Mouse (Mus musculus) spleen, adult 2 months (tissue): ENCODE data around the gene Calml4. TPM values are rescaled to one million over a fixed set of nuclear protein-coding genes. Genes with fewer than 3 reads are reported as not detected.
"Not testable (repeated sequence)": the region's sequence is repeated elsewhere in the genome, so short reads cannot be mapped to it uniquely, and the experiment has no call there.

Experiments used
- DNase-seq, 2 experiments: peaks; one replicate each; pipeline versions ENCODE4 v3.0.0 to v3.0.0-alpha.2; 2012 to 2021; ENCODE audit warnings: low spot score in 2 of 2, low read depth in 1 of 2
- H3K27ac ChIP-seq: fragments of 200-500 bp; 2 replicates; pipeline ENCODE4 v1.5.1; 2012; ENCODE audit warnings: low read length, inconsistent platforms; ENCODE audit not compliant: insufficient read depth
- H3K27me3 ChIP-seq: fragments of 200-500 bp; 2 replicates; pipeline ENCODE4 v1.6.1; 2012; ENCODE audit warnings: mild to moderate bottlenecking, moderate library complexity, low read length, inconsistent platforms; ENCODE audit not compliant: control insufficient read depth, insufficient read depth
- H3K36me3 ChIP-seq: fragments of 200-500 bp; 2 replicates; pipeline ENCODE4 v1.6.1; 2012; ENCODE audit warnings: mild to moderate bottlenecking, low read length, inconsistent platforms; ENCODE audit not compliant: control insufficient read depth, insufficient read depth
- H3K4me1 ChIP-seq: fragments of 200-500 bp; 2 replicates; pipeline ENCODE4 v1.6.1; 2011; ENCODE audit warnings: inconsistent platforms; ENCODE audit not compliant: control insufficient read depth, insufficient read depth, insufficient read length
- H3K4me3 ChIP-seq: fragments of 200-500 bp; 2 replicates; pipeline ENCODE4 v1.5.1; 2011; ENCODE audit warnings: mild to moderate bottlenecking, inconsistent platforms; ENCODE audit not compliant: insufficient read depth, insufficient read length; ENCODE audit errors: extremely low read depth
- CTCF ChIP-seq: fragments of 200-500 bp; IDR thresholded peaks from 2 replicates; pipeline ENCODE4 v1.5.1; 2011; ENCODE audit warnings: mild to moderate bottlenecking, inconsistent platforms; ENCODE audit not compliant: insufficient read depth, insufficient read length, insufficient replicate concordance; ENCODE audit errors: extremely low read depth
- POLR2A ChIP-seq: fragments of 200-500 bp; IDR thresholded peaks from 2 replicates; pipeline ENCODE4 v1.6.1; 2011; ENCODE audit warnings: low read depth, low read length, inconsistent platforms
- WGBS: fragments of 180-500 bp; shearing (Covaris S2); methylation state at CpG from one replicate; pipeline ENCODE4 v1.1.7; 2018; 5-methylcytosine and 5-hydroxymethylcytosine counted together
- polyA plus RNA-seq: library from polyadenylated mRNA; depleted of rRNA; stranded (reverse); fragments of >200 nt; gene quantifications from 2 replicates; pipeline ENCODE4 v1.2.3, GENCODE M21; 2012

Gene Calml4
- polyA plus RNA-seq, 1 experiment = 1.6 TPM

DNA sequence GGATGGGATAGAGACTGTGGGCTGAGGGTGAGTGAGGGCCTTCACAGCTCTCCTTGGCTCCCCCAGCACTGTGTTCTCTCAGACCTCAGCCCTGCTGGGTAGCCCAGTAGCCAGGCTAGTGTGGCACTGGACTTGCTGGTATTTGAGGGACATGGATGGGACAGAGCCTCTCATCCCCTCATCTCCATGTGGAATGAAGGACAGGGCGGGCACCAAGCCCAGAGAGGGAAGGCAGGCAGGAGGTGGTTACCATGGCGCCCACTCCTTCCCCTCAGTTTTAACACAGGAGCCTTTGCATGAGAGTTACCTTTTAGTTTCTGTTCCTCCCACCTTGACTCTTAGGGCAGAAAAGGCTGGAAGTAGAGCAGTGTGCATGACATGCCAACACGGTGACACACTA lies 9.2 kb upstream of the Calml4 start:
- H3K27ac ChIP-seq = no peak overlapping the region
- DNase-seq = no peak
- peaks cover 5% of the 10 kb centered on the region; the same call in 1 of the 2 replicates for H3K4me1 ChIP-seq
- WGBS = 76% methylated on average over 3 of the region's 3 CpGs
- H3K27me3 ChIP-seq = no peaks in the 10 kb centered on the region
- H3K36me3 ChIP-seq = no peaks in the 10 kb centered on the region
- H3K4me3 ChIP-seq = no peak overlapping the region
- no peak for TF ChIP-seq POLR2A
- no peak for TF ChIP-seq CTCF

GRCm38 (mm10) chr9:62851571-62851970 lies 6.3 kb upstream of the Calml4 start:
- no peaks in the 10 kb centered on the region for H3K36me3 ChIP-seq
- peaks cover 5% of the 10 kb centered on the region; the same call in 1 of the 2 replicates for H3K4me1 ChIP-seq
- no peak for TF ChIP-seq CTCF
- TF ChIP-seq POLR2A = no peak
- H3K4me3 ChIP-seq = no peak overlapping the region
- WGBS = 60% methylated on average over 2 of the region's 2 CpGs
- no peak for DNase-seq
- no peak overlapping the region for H3K27ac ChIP-seq
- H3K27me3 ChIP-seq = no peaks in the 10 kb centered on the region

DNA sequence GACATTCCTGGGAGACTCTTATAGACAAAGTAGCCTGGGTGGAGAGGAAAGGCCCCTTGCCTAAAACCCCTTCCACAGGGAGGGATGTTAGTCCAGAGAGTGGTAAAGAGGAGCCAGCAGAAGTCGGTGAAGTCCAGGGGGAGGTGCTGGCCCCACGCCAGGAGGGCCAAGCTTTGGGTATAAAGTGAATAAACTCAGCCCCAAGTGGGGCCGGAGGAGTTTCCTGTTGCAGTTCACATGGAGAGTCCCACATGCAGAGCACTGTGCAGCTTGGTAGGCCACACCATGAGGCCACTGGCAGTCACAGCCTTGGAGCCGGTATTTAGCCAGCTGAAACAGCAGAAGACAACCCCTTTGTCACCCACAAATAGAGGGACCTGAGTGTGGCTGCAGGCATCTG lies 3.4 kb upstream of the Calml4 start:
- 56% methylated on average over 4 of the region's 4 CpGs for WGBS
- no peaks in the 10 kb centered on the region for H3K36me3 ChIP-seq
- no peaks in the 10 kb centered on the region for H3K4me1 ChIP-seq
- H3K27ac ChIP-seq = no peak overlapping the region
- TF ChIP-seq CTCF (no peak), POLR2A (no peak)
- no peak for DNase-seq
- H3K27me3 ChIP-seq = no peaks in the 10 kb centered on the region
- H3K4me3 ChIP-seq = no peak overlapping the region

DNA sequence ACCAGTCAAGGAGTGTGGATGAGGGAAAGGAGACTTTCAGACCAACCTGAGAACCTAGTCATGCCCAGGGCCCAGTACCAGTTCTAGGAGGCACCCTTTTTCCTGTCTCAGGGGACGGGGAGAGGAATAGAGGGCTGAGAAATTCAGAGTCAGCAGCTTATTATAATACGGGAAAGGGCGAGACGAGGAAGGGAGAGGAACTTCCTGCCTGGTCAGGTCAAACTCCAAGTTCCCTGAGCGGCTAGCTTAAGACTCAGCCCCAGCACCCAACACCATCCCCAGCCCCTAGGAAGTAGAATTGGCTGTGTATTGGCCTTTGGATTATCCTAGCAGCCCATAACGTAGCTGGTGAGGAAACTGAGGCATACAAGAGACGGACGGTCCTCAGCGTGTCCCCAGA lies 664 bp upstream of the Calml4 start:
- Histone ChIP-seq H3K27ac (0 out of 2 replicates have a peak overlapping the region, but pooled peaks have one; percentile 0), H3K36me3 (no peaks in the 10 kb centered on the region), H3K4me1 (no peaks in the 10 kb centered on the region), H3K4me3 (no peak overlapping the region), H3K27me3 (no peaks in the 10 kb centered on the region)
- TF ChIP-seq CTCF (no peak), POLR2A (no peak)
- WGBS = 36% methylated on average over 9 of the region's 9 CpGs
- no peak for DNase-seq

- no peak overlapping the region for H3K27ac ChIP-seq
- WGBS = 72% methylated on average over 8 of the region's 8 CpGs
Measured at GRCm38 (mm10) chr9:62858266-62859019, 563 bp downstream of the Calml4 start.

DNA sequence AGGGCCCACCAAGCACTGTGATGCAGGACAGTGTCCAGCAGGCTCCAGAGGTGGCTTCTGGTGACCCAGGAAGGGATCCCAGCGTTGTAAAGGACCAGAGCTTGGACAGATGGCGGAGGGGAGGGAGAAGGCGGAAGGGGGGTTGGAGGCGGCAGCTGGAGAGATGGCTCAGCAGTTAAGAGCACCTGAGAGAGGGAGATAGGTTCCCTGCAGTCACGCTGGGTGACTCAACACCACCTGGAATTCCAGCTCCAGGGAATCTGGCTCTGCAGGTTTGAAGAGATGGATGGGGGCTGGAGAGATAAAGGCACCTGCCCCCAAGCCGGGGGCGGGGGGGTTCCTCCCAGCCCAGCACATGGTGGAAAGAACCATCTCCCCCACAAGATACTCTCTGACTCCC lies 2.2 kb downstream of the Calml4 start:
- H3K27me3 ChIP-seq, H3K4me1 ChIP-seq, DNase-seq, H3K4me3 ChIP-seq, H3K27ac ChIP-seq, H3K36me3 ChIP-seq: not testable (repeated sequence)
- 76% methylated on average over 7 of the region's 7 CpGs for WGBS

More at GRCm38 (mm10) chr9:62858266-62859019, 563 bp downstream of the Calml4 start:
- TF ChIP-seq POLR2A (no peak), CTCF (no peak)
- Histone ChIP-seq H3K36me3 (no peaks in the 10 kb centered on the region), H3K4me3 (no peak overlapping the region), H3K27me3 (no peaks in the 10 kb centered on the region), H3K4me1 (no peaks in the 10 kb centered on the region)
- no peak for DNase-seq

- H3K4me1 ChIP-seq = no peaks in the 10 kb centered on the region
- H3K4me3 ChIP-seq = no peak overlapping the region
- DNase-seq = no peak
- no peak for TF ChIP-seq CTCF
- no peaks in the 10 kb centered on the region for H3K27me3 ChIP-seq
- H3K36me3 ChIP-seq = no peaks in the 10 kb centered on the region
- no peak overlapping the region for H3K27ac ChIP-seq
- WGBS = 85% methylated on average over 4 of the region's 4 CpGs
Measured at GRCm38 (mm10) chr9:62860866-62861265, 3.0 kb downstream of the Calml4 start.

GRCm38 (mm10) chr9:62869236-62869635 lies 11.4 kb downstream of the Calml4 start:
- not testable (repeated sequence) for H3K36me3 ChIP-seq, H3K27ac ChIP-seq, DNase-seq, H3K4me3 ChIP-seq, H3K4me1 ChIP-seq, H3K27me3 ChIP-seq
- 86% methylated on average over 4 of the region's 4 CpGs for WGBS
